Mouse (Mus musculus) CH12.LX (cell line): ENCODE measurements around the gene 2810006K23Rik. TPM values are rescaled to one million over a fixed set of nuclear protein-coding genes. Genes with fewer than 3 reads are reported as not detected.
"Not testable (repeated sequence)": the region's sequence is repeated elsewhere in the genome, so short reads cannot be mapped to it uniquely, and the experiment has no call there.

ENCODE experiments used
- DNase-seq: peaks from one replicate; pipeline ENCODE4 v3.0.0-alpha.2; 2013; ENCODE audit errors: extremely low read depth
- H3K27ac ChIP-seq: 2 replicates; pipeline ENCODE4 v1.5.1; 2012; ENCODE audit warnings: low read depth, mild to moderate bottlenecking, control low read depth, moderate library complexity; ENCODE audit not compliant: insufficient read depth
- H3K27me3 ChIP-seq: replicated peaks from 2 replicates; pipeline ENCODE3; 2012; ENCODE audit warnings: inconsistent platforms
- H3K36me3 ChIP-seq, 2 experiments: replicated peaks in 1 of 2; 2 replicates each; pipeline versions ENCODE3 to v1.6.1; 2012; ENCODE audit warnings: inconsistent platforms in 1 of 2, low read length in 1 of 2, mild to moderate bottlenecking in 1 of 2, mixed read lengths in 1 of 2, moderate library complexity in 1 of 2; ENCODE audit not compliant: control insufficient read depth in 1 of 2, insufficient read depth in 1 of 2
- H3K4me1 ChIP-seq, 2 experiments: 2 replicates each; pipeline ENCODE4 v1.6.1; 2012; ENCODE audit warnings: inconsistent platforms in 1 of 2, moderate library complexity in 1 of 2; ENCODE audit not compliant: insufficient read depth in 2 of 2, control insufficient read depth in 1 of 2
- H3K4me2 ChIP-seq: 2 replicates; pipeline ENCODE4 v1.6.1; 2012; ENCODE audit warnings: low read depth, mild to moderate bottlenecking, control low read depth; ENCODE audit not compliant: poor library complexity, insufficient read depth, severe bottlenecking
- H3K4me3 ChIP-seq, 3 experiments: fragments of 150-350 bp in 1 of 3; sonication (generic) in 1 of 3; replicated peaks in 1 of 3; 2 replicates each; pipeline versions ENCODE3 to v1.5.1; 2011 to 2012; ENCODE audit warnings: low read depth in 2 of 3, low read length in 2 of 3, mild to moderate bottlenecking in 2 of 3, moderate library complexity in 2 of 3, control low read depth in 1 of 3, improper control_type of control experiment in 1 of 3, inconsistent platforms in 1 of 3, mixed read lengths in 1 of 3; ENCODE audit not compliant: poor library complexity in 1 of 3
- H3K79me2 ChIP-seq: replicated peaks from 2 replicates; pipeline ENCODE4 v1.6.1; 2012; ENCODE audit warnings: mild to moderate bottlenecking, moderate library complexity; ENCODE audit not compliant: control insufficient read depth, poor library complexity, insufficient read depth, severe bottlenecking; ENCODE audit errors: extremely low read depth
- H3K9ac ChIP-seq: 2 replicates; pipeline ENCODE4 v1.6.1; 2012; ENCODE audit warnings: low read depth, mild to moderate bottlenecking, control low read depth, moderate library complexity; ENCODE audit not compliant: insufficient read depth
- H3K9me3 ChIP-seq: replicated peaks from 2 replicates; pipeline ENCODE3; 2012; ENCODE audit warnings: low read length, inconsistent platforms, mixed read lengths
- BHLHE40 ChIP-seq: IDR thresholded peaks from 2 replicates; pipeline ENCODE4 v1.6.1; 2011; ENCODE audit warnings: mild to moderate bottlenecking, low read depth, low read length, improper control_type of control experiment
- CHD2 ChIP-seq: IDR thresholded peaks from 2 replicates; pipeline ENCODE4 v1.6.1; 2011; ENCODE audit warnings: low read length, improper control_type of control experiment
- CTCF ChIP-seq, 2 experiments: IDR thresholded peaks in 1 of 2; conservative IDR thresholded peaks in 1 of 2; 2 replicates each; pipeline ENCODE4 v1.5.1; 2011 to 2012; ENCODE audit warnings: low read depth in 2 of 2, low read length in 2 of 2, improper control_type of control experiment in 1 of 2, inconsistent platforms in 1 of 2, mild to moderate bottlenecking in 1 of 2, moderate library complexity in 1 of 2
- E2F4 ChIP-seq: IDR thresholded peaks from 2 replicates; pipeline ENCODE4 v1.6.1; 2011; ENCODE audit warnings: low read depth, low read length, improper control_type of control experiment; ENCODE audit not compliant: insufficient replicate concordance
- ELF1 ChIP-seq: IDR thresholded peaks from 2 replicates; pipeline ENCODE4 v1.6.1; 2014; ENCODE audit warnings: low read depth, mild to moderate bottlenecking, inconsistent platforms, low read length, improper control_type of control experiment
- EP300 ChIP-seq: IDR thresholded peaks from 2 replicates; pipeline ENCODE4 v1.6.1; 2011; ENCODE audit warnings: low read length, improper control_type of control experiment
- ETS1 ChIP-seq: conservative IDR thresholded peaks from 2 replicates; pipeline ENCODE4 v1.6.1; 2012; ENCODE audit warnings: low read depth, mild to moderate bottlenecking, inconsistent platforms, low read length, improper control_type of control experiment, moderate library complexity
- GABPA ChIP-seq: IDR thresholded peaks from 2 replicates; pipeline ENCODE4 v1.6.1; 2012; ENCODE audit warnings: low read depth, low read length, improper control_type of control experiment, inconsistent platforms; ENCODE audit not compliant: insufficient replicate concordance
- HCFC1 ChIP-seq: IDR thresholded peaks from 2 replicates; pipeline ENCODE4 v1.6.1; 2012; ENCODE audit warnings: low read depth, mild to moderate bottlenecking, inconsistent platforms, low read length, improper control_type of control experiment
- IRF4 ChIP-seq: IDR thresholded peaks from 2 replicates; pipeline ENCODE4 v1.6.1; 2014; ENCODE audit warnings: low read depth, mild to moderate bottlenecking, inconsistent platforms, low read length, improper control_type of control experiment
- JUND ChIP-seq: conservative IDR thresholded peaks from 2 replicates; pipeline ENCODE4 v1.6.1; 2011; ENCODE audit warnings: low read depth, low read length, improper control_type of control experiment
- MAFK ChIP-seq: IDR thresholded peaks from 2 replicates; pipeline ENCODE4 v1.6.1; 2011; ENCODE audit warnings: low read length, improper control_type of control experiment; ENCODE audit not compliant: insufficient replicate concordance
- MAX ChIP-seq: IDR thresholded peaks from 2 replicates; pipeline ENCODE4 v1.6.1; 2011; ENCODE audit warnings: low read length, improper control_type of control experiment
- MAZ ChIP-seq: IDR thresholded peaks from 2 replicates; pipeline ENCODE4 v1.6.1; 2012; ENCODE audit warnings: low read depth, mild to moderate bottlenecking, inconsistent platforms, low read length, improper control_type of control experiment, moderate library complexity
- MEF2A ChIP-seq: IDR thresholded peaks from 2 replicates; pipeline ENCODE4 v1.6.1; 2014; ENCODE audit warnings: low read depth, mild to moderate bottlenecking, inconsistent platforms, low read length, improper control_type of control experiment, borderline replicate concordance
- MYC ChIP-seq: IDR thresholded peaks from 2 replicates; pipeline ENCODE4 v1.6.1; 2011; ENCODE audit warnings: low read depth, mild to moderate bottlenecking, improper control_type of control experiment, low read length
- NELFE ChIP-seq: IDR thresholded peaks from 2 replicates; pipeline ENCODE4 v1.6.1; 2011; ENCODE audit warnings: low read depth, low read length, improper control_type of control experiment
- PAX5 ChIP-seq: IDR thresholded peaks from 2 replicates; pipeline ENCODE4 v1.6.1; 2012; ENCODE audit warnings: low read length, inconsistent platforms, mixed read lengths
- POLR2A ChIP-seq: IDR thresholded peaks from 2 replicates; pipeline ENCODE4 v1.6.1; 2011; ENCODE audit warnings: low read depth, mild to moderate bottlenecking, improper control_type of control experiment, low read length
- POLR2AphosphoS2 ChIP-seq: IDR thresholded peaks from 2 replicates; pipeline ENCODE4 v1.6.1; 2011; ENCODE audit warnings: low read depth, low read length, improper control_type of control experiment
- RAD21 ChIP-seq: IDR thresholded peaks from 2 replicates; pipeline ENCODE4 v1.6.1; 2011; ENCODE audit warnings: low read depth, mild to moderate bottlenecking, low read length, improper control_type of control experiment, moderate library complexity
- SIN3A ChIP-seq: IDR thresholded peaks from 2 replicates; pipeline ENCODE4 v1.6.1; 2012; ENCODE audit warnings: low read length, improper control_type of control experiment, inconsistent platforms
- SMC3 ChIP-seq: IDR thresholded peaks from 2 replicates; pipeline ENCODE4 v1.6.1; 2011; ENCODE audit warnings: low read depth, low read length, improper control_type of control experiment
- USF1 ChIP-seq: IDR thresholded peaks from 2 replicates; pipeline ENCODE4 v1.6.1; 2014; ENCODE audit warnings: low read depth, mild to moderate bottlenecking, inconsistent platforms, low read length, improper control_type of control experiment
- ZMIZ1 ChIP-seq: IDR thresholded peaks from 2 replicates; pipeline ENCODE4 v1.6.1; 2012; ENCODE audit warnings: low read depth, mild to moderate bottlenecking, inconsistent platforms, low read length, improper control_type of control experiment
- ZNF384 ChIP-seq: IDR thresholded peaks from 2 replicates; pipeline ENCODE4 v1.6.1; 2012; ENCODE audit warnings: low read depth, low read length, improper control_type of control experiment, inconsistent platforms
- dilution Hi-C: fragments of 300-500 bp; cut with MboI; formaldehyde crosslinking; loops from 2 replicates; pipeline ENCODE4 v1.14.3; 2020; ENCODE audit warnings: low sequenced_read_pairs; ENCODE audit not compliant: extremely low pct_unique_long_range_greater_than_20kb, extremely low pct_ligation_motif_present
- in situ Hi-C: fragments of 300-500 bp; cut with MboI; formaldehyde crosslinking; loops from 3 replicates; pipeline ENCODE4 v1.14.3; 2019; ENCODE audit warnings: low sequenced_read_pairs, low pct_ligation_motif_present, low pct_unique_long_range_greater_than_20kb, mixed read lengths
- polyA plus RNA-seq: library from polyadenylated mRNA; unstranded; fragments of >175 nt; gene quantifications from 2 replicates; pipeline ENCODE4 v1.2.1, GENCODE M21; 2012; ENCODE audit warnings: low read depth; ENCODE audit not compliant: insufficient read length
- total RNA-seq, 2 experiments: library from RNA; depleted of rRNA; stranded (reverse); fragments of 300-350 nt in 1 of 2; fragments of >200 nt in 1 of 2; gene quantifications; 2 replicates each; pipeline ENCODE4 v1.2.3; 2012 to 2014

Gene 2810006K23Rik
- total and polyA plus RNA-seq, 3 experiments, result 6.3 to 8.9 (median 8.2) TPM

GRCm38 (mm10) chr5:124300132-124300531 is 27.8 kb upstream of the 2810006K23Rik start:
- dilution Hi-C loops (no loop called here), in situ Hi-C loops (no loop called here)
- Histone ChIP-seq H3K9me3 (peaks cover 3% of the 10 kb centered on the region), H3K27me3 (no peaks in the 10 kb centered on the region), H3K36me3 (peaks cover 37 to 67% of the 10 kb centered on the region in 2 experiments), H3K27ac (no peak overlapping the region), H3K4me2 (no peak overlapping the region), H3K4me1 (no peaks in the 10 kb centered on the region), H3K79me2 (no peaks in the 10 kb centered on the region), H3K9ac (no peak overlapping the region), H3K4me3 (no peak overlapping the region)
- DNase-seq, result no peak
- TF ChIP-seq ZMIZ1, result no peak
- no peak for TF ChIP-seq POLR2A
- TF ChIP-seq MAZ, result no peak
- no peak for TF ChIP-seq ELF1
- no peak for TF ChIP-seq NELFE
- no peak for TF ChIP-seq CHD2
- TF ChIP-seq GABPA, result no peak
- no peak for TF ChIP-seq MYC
- TF ChIP-seq CTCF (conservative IDR thresholded peaks at IDR 0.05 in 1 of 2, IDR thresholded peaks at IDR 0.05 in 1 of 2; ENCODE audit: low read depth in 2 of 2, low read length in 2 of 2), result no peak
- no peak for TF ChIP-seq IRF4
- no peak for TF ChIP-seq POLR2AphosphoS2
- no peak for TF ChIP-seq SMC3
- TF ChIP-seq MAFK, result no peak
- no peak for TF ChIP-seq SIN3A
- TF ChIP-seq HCFC1, result no peak
- TF ChIP-seq MEF2A, result no peak

- in situ Hi-C loops, DNase-seq, H3K27ac ChIP-seq, H3K27me3 ChIP-seq, dilution Hi-C loops, H3K79me2 ChIP-seq, H3K9me3 ChIP-seq, H3K4me1 ChIP-seq, H3K4me3 ChIP-seq, H3K9ac ChIP-seq, H3K4me2 ChIP-seq: not testable (repeated sequence)
- H3K36me3 ChIP-seq, result peaks cover 38 to 75% of the 10 kb centered on the region in 2 experiments
Observed at GRCm38 (mm10) chr5:124302853-124303252, 25.0 kb upstream of the 2810006K23Rik start.

GRCm38 (mm10) chr5:124309155-124309554 is 18.7 kb upstream of the 2810006K23Rik start:
- no peaks in the 10 kb centered on the region for H3K27me3 ChIP-seq
- H3K9me3 ChIP-seq, result peaks cover 8% of the 10 kb centered on the region
- H3K4me2 ChIP-seq, result no peak overlapping the region
- H3K9ac ChIP-seq, result no peak overlapping the region
- H3K27ac ChIP-seq, result no peak overlapping the region
- H3K4me1 ChIP-seq, result no peaks in the 10 kb centered on the region
- H3K4me3 ChIP-seq, result no peak overlapping the region
- DNase-seq, result no peak
- peaks cover 31 to 82% of the 10 kb centered on the region in 2 experiments for H3K36me3 ChIP-seq
- no peaks in the 10 kb centered on the region for H3K79me2 ChIP-seq
- dilution Hi-C loops, result no loop called here
- in situ Hi-C loops, result no loop called here
- TF ChIP-seq GABPA (no peak), EP300 (no peak), SIN3A (no peak), MAX (no peak), CHD2 (no peak), PAX5 (no peak), ETS1 (no peak), JUND (no peak), USF1 (no peak), E2F4 (no peak), HCFC1 (no peak), MAZ (no peak), MAFK (no peak), ZNF384 (no peak), RAD21 (no peak), BHLHE40 (no peak)
